Mouse (Mus musculus): ENCODE measurements at regions not wholly inside any gene's neighbourhood (a gene's known extent, or its start where the extent isn't known, plus 50 kb on each side); places are given as distances from the start of the nearest gene placed in this dataset.

DNA sequence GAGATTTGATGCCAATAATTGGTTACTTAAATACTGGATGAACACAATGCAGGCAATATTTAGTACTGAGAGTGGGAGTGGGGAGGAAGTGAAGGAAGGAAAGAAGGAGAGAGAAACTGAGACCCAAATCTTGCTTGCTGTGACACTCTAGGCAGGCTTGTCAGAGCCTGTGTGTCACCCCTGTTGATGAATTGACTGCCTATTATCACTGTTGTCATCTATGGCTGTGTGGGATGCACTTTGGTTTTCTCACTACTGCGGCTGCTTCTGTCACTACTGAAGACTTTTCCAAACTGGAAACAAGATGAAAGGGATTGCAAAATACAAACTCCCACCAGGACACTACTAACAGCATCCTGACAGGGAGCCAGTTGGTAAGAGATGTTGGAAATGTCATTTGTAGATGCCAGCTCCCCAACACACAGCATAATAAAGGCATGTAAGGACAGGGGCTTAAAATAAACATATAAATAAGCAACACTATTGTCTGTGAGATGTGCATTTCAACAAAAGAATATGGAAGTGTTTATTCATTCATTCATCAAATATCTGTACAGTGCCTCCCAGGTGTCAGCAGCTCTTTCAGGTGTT, 207.0 kb upstream of the Ufl1 start:
- DNase-seq (ENCODE audit: low spot score in 2 of 2) = no peak

DNA sequence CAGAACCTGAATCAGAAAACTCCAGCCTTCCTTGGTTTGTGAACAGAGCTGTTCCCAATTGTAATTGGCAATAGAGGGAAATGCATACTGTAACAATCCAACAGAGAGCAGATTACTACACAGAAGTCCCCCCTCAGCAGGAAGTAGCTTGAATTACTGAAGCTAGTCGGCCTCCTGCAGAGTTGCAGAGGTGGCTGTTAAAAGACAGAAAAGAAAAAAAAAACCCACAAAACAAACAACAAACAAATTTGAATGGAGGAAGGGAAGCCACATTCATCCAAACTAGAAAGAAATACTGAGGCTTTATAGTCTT, 202.0 kb upstream of the Ufl1 start:
- DNase-seq (ENCODE audit: low spot score in 2 of 2) = no peak

GRCm38 (mm10) chr4:25482933-25483620, 201.5 kb upstream of the Ufl1 start:
- DNase-seq (ENCODE audit: low spot score in 2 of 2) = no peak

DNA sequence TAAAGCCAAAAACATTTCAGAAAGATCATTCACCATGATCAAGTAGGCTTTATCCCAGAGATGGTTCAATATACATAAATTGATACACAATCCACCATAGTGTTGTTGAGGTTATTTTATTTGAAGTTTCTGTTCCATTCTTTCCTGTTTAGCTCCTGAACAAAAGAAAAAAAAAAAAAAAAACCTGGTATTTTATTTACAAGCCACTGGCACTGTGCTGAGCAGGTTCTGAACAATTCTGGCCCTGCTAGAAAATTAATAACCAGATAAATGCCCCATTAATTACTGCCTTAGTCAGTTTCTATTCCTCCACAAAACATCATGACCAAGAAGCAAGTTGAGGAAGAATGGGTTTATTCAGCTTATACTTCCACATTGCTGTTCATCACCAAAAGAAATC, 191.4 kb upstream of the Ufl1 start:
- DNase-seq (ENCODE audit: low spot score in 2 of 2) = no peak

- DNase-seq (ENCODE audit: low spot score in 2 of 2) = no peak
These were observed 184.9 kb upstream of the Ufl1 start for GRCm38 (mm10) chr4:25466490-25466889.

DNA sequence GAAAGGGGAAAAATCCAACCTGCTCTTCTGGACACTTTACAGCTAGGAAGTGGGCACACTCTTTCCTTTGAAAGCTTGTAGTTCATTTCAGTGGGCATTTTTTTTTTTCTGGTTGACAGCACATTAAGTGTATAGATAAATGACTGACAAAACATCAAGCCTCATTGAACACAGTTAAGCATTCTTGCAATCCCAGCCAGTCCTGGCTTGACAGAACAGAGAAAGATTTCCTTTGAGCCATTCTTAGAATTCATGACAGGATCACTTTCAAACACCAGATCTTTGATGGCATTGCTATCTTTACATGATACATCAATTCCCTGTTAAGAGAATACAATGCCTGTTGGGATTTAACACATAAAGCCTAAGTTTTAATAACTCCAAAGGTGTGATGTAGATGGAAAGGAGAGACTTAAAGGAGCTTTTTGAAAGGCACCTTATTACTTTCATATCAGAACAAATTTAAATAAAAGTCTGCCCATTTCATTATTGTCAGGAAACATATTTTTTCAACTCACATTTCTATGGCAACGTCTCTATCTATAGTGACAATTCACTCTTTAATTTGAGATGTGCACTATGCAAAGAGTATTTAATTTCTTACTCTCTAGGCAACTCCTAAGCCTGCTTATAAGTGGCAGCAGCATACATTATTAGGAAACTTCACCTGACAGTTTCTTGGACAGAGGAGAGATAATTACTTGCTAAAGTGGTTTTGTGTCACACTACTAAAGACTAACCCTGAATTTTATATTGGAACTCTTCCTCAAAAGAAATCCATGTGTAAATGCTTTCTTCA, 183.4 kb upstream of the Ufl1 start:
- DNase-seq (ENCODE audit: low spot score in 2 of 2) = no peak

DNA sequence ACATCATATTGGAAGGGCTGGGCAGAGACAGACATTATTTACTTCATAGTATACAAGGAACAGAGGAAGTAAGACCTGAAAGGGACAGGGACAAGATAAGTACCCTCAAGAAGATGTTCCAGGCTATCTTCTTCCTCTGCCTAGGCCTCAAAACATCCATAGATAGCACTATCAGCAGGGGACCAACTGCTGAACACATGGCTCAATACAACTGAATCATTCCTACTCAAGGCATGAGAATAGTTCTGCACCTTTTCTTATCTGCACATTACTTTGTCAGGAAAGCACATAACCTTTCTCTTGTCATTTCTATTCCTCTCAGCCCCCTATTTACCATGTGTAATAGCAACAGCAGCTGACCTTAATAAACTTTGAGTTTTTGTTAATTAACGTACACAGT, 182.4 kb upstream of the Ufl1 start:
- no peak for DNase-seq (ENCODE audit: low spot score in 2 of 2)

DNA sequence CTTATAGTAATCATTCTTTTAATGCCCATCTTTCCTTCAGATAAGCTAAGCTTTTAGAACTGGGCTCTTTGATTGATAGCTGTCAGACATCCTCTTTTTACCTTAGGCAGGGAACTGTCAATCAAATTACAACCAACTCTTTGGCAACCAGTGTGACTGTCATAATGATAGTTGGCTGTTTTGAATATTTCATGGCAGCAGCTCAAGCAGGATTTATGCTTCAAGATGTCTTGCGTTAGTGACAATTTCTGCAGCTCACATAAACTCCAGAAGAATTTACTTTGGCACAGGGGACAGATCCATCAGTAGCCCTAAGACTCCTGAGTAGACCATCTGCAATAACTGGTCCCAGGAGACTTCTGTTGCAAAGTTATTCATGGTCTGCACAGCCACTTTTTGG, 178.5 kb upstream of the Ufl1 start:
- DNase-seq (ENCODE audit: low spot score in 2 of 2) = no peak

DNA sequence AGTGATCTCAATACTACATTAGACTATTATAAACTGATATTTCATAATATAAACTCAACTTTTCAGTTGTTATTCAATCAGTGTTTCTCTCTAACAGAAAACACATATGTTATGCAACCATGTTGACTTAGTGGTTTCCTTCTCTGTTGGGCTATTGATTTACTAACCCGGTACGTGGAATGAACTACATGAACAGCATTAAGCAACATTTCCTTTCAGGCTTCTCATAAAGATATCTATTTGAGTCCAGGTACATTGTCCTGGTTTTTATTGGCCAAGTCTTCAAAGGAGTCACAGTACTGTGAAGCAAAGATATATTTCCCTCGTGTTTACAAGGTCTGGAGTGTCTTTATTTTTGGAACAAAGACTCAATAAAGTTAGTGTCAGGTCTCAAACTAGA, 173.1 kb upstream of the Ufl1 start:
- DNase-seq (ENCODE audit: low spot score in 2 of 2) = no peak

- no peak for DNase-seq (ENCODE audit: low spot score in 2 of 2)
These were observed 171.6 kb upstream of the Ufl1 start for GRCm38 (mm10) chr4:25453127-25453806.

GRCm38 (mm10) chr4:25451865-25452264, 170.2 kb upstream of the Ufl1 start:
- DNase-seq (ENCODE audit: low spot score in 2 of 2) = no peak

DNA sequence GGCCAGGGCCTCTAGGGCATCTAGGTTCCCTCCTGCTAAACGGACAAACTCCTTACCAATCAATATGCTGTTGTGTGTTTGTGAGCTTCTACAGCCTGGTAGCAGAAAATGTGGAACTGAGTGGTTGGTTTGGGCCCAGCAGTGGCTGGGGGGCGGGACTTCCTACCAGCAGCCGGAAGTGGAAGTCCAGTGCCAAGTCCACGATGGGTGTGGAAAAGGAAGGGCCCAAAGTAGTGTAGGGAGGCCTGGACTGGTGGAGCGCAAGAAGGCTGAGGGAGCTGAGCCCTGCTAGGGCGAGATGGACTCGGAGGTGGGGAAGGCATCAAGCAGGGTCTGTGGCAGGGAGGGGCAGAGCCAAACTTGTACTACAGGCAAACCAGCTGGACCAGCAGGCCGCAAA, 150.6 kb upstream of the Ufl1 start:
- no peak for DNase-seq (ENCODE audit: low spot score in 2 of 2)

- no peak for DNase-seq (ENCODE audit: low spot score in 2 of 2)
These were observed 134.7 kb upstream of the Ufl1 start for GRCm38 (mm10) chr4:25416330-25416729.

- no peak for DNase-seq (ENCODE audit: low spot score in 2 of 2)
These were observed 128.8 kb upstream of the Ufl1 start for GRCm38 (mm10) chr4:25410440-25410839.

DNA sequence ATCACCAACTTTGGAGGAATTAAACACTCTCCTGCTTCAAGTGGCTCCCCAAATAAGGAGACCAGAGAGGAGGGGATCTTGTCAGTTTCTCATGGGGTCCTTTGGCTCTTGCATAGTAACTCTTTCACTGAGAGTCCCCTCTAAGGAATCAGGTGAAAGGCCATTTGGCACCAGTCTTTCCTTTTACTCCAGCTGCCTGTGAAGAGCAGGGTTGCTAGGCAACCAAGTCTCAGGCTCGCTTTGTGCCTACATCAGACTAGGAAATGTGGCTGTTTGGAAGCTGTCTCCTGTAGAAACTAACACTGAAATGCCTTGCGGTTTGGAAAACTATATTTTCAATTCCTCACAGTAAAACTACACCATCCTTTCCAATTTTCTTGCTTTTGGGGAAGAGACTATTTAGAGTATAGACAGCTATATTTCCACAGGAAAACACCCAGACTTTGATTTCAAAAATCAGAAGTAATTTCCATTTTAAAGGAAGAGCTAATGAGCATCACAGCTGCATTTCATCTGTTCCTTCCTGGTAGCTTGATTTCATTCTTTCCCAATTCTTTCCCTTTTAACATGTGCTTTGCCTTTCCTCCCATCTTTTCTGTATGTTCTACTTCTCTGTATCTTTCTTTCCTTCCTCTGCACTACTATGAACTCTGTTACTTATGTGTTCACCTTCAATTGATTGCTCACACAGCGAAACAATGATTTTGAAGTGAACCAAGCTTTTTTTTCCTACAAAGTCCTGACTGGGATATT, 127.3 kb upstream of the Ufl1 start:
- DNase-seq (ENCODE audit: low spot score in 2 of 2) = peak; percentile 35 to 47

DNA sequence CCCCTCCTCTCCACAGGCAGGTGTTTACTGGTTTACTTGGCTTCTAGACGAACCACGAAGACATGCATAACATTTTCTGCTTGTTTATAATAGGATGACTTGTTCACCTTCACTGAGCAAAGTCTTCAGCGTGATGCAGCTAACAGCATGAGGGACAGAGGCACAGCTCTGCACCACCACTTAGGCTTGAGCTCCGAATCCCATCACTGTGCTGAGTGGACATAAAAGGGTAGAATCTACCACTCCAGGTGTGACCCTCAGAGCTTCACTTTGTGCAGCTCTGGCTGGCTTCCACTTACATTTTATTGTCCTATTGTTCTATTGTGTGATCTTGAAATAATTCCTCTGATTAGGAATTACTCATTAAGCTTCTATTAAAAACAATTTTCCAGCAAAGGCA, 126.2 kb upstream of the Ufl1 start:
- no peak for DNase-seq (ENCODE audit: low spot score in 2 of 2)

DNA sequence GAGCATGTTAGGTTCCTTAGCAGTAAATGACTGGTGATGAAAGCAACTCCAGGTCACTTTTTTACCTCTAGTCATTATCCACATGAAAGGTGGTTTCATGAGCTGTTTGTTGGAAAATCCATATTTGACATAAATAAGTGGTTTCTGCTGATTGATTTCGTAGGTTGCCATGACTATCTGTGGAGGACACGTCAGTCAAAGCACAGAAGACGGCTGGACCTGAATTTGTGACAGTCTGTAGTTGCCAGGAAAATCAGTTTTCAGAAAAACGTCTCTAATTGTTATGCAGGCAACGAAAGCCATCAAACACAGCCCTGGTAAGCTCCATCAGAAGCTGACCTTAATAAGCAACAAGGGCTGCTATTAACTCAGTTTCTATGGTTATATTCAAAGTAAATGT, 107.9 kb upstream of the Ufl1 start:
- DNase-seq (ENCODE audit: low spot score in 2 of 2) = no peak

DNA sequence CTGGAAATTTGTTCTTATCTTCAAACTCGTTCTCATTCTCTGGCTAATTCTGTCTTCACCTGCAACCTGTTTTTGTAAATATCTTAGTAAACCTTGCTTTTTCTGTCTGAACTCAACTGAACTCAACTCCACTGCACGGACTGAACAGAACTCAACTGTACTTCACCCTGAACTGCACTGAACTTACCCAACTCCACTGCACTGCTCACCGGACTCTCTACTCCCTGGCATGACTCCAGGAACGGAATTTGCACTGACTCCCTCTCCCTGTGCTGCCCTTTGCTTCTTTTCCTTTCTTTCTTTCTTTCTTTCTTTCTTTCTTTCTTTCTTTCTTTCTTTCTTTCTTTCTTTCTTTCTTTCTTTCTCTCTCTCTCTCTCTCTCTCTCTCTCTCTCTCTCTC, 90.4 kb upstream of the Ufl1 start:
- no peak for DNase-seq (ENCODE audit: low spot score in 2 of 2)

DNA sequence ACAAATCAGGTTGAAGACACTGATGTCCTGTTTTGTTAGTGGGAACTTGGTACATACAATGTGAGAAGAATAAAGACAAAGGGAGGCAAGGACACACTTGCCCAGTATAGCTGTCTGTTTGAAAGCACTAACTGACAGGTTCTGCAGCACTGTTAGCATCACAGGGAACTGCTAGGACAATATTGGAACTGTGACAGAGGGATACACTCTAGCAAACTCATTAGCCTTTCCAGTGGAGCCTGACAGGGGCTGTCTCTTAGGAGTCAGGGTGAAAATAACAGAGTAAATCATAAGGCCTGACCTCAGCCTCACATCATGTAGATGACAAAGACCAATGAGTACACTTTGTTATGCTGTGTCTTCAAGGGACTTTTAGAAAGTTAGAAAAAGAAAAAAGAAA, 82.8 kb upstream of the Ufl1 start:
- no peak for DNase-seq (ENCODE audit: low spot score in 2 of 2)

DNA sequence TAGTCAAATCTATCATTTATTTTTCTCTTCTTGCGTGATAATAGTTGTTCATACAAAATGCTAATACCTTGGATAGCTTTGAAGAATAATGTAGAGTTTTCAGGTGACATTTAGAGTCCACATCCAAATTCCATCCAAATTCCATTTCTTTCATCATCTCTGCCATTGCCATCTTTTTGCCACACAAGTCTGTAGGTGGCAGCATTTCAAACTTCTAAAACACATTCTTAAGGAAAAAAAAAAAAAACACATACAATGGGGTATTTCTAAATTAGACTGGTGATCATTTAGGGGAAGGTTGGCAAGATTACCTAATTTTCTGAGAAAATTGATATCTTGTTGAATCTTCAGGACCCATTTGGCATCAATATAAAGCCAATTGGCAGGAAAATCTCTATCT, 56.0 kb upstream of the Ufl1 start:
- no peak for DNase-seq (ENCODE audit: low spot score in 2 of 2)

Measured in frontal cortex, postnatal 14 days (tissue).